Mouse (Mus musculus) kidney, adult 2 months (tissue): ENCODE data around the gene Olfr594. TPM values are rescaled to one million over a fixed set of nuclear protein-coding genes. Genes with fewer than 3 reads are reported as not detected.
"Not testable (repeated sequence)": the region's sequence is repeated elsewhere in the genome, so short reads cannot be mapped to it uniquely, and the experiment has no call there.

Experiments used
- DNase-seq: peaks from one replicate; pipeline ENCODE4 v3.0.0; 2021
- H3K27ac ChIP-seq: fragments of 200-500 bp; 2 replicates; pipeline ENCODE4 v1.5.1; 2012; ENCODE audit warnings: low read depth, low read length, control low read depth, inconsistent platforms; ENCODE audit not compliant: insufficient read depth
- H3K27me3 ChIP-seq: fragments of 200-500 bp; replicated peaks from 2 replicates; pipeline ENCODE4 v1.6.1; 2012; ENCODE audit warnings: mild to moderate bottlenecking, moderate library complexity, low read length, inconsistent platforms; ENCODE audit not compliant: control insufficient read depth, insufficient read depth
- H3K36me3 ChIP-seq: fragments of 200-500 bp; 2 replicates; pipeline ENCODE4 v1.6.1; 2012; ENCODE audit warnings: mild to moderate bottlenecking, moderate library complexity, low read length, inconsistent platforms; ENCODE audit not compliant: control insufficient read depth, insufficient read depth
- H3K4me1 ChIP-seq: fragments of 200-500 bp; 2 replicates; pipeline ENCODE4 v1.6.1; 2011; ENCODE audit warnings: low read length; ENCODE audit not compliant: control insufficient read depth, insufficient read depth
- H3K4me3 ChIP-seq: fragments of 200-500 bp; 2 replicates; pipeline ENCODE4 v1.5.1; 2011; ENCODE audit warnings: mild to moderate bottlenecking, low read depth, low read length, control low read depth; ENCODE audit not compliant: insufficient read depth
- CTCF ChIP-seq: fragments of 200-500 bp; conservative IDR thresholded peaks from 2 replicates; pipeline ENCODE4 v1.5.1; 2011; ENCODE audit warnings: low read depth, mild to moderate bottlenecking, control low read depth, low read length, moderate library complexity, mixed read lengths; ENCODE audit not compliant: insufficient read depth, insufficient read length
- POLR2A ChIP-seq: fragments of 200-500 bp; IDR thresholded peaks from one replicate; pipeline ENCODE4 v1.6.1; 2011; ENCODE audit warnings: low read depth, low read length, control low read depth
- WGBS: fragments of 180-500 bp; shearing (Covaris S2); methylation state at CpG from one replicate; pipeline ENCODE4 v1.1.7; 2018; 5-methylcytosine and 5-hydroxymethylcytosine counted together
- polyA plus RNA-seq: library from polyadenylated mRNA; depleted of rRNA; stranded (reverse); fragments of >200 nt; gene quantifications from 2 replicates; pipeline ENCODE4 v1.2.3, GENCODE M21; 2012; rRNA removed

The Olfr594 gene
- not detected in 2 replicates for polyA plus RNA-seq

GRCm38 (mm10) chr7:103216696-103217095, at the start of gene Olfr594:
Olfr594 (plus strand) TSS chr7:103216996.
- no peaks in the 10 kb centered on the region for H3K36me3 ChIP-seq
- TF ChIP-seq CTCF: no peak
- no peak for TF ChIP-seq POLR2A

DNA sequence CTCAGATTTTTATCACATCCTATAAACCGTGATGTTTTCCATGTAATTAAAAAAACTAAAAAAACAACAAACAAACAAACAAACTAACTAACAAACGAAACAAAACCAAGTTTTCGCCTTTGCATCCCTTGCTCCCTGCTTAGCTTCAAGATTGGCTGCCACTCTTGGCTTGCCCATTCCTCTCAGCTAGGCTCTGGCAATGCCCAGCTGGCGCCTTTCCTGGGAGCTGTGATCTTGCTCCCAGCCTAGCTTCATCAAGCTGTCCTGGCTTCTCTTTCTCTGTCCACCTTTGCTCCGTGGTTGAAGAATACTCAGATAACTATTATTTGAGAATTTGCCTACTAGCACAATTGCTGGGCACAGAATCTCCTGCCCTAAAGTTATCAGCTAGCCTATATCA, 47.1 kb upstream of the Olfr594 start:
- H3K4me3 ChIP-seq: no peak overlapping the region
- WGBS: 70% methylated on average over 5 of the region's 5 CpGs
- no peak for DNase-seq
- no peaks in the 10 kb centered on the region for H3K4me1 ChIP-seq
- no peaks in the 10 kb centered on the region for H3K27me3 ChIP-seq
- no peak for TF ChIP-seq POLR2A
- TF ChIP-seq CTCF: no peak
- no peaks in the 10 kb centered on the region for H3K36me3 ChIP-seq
- no peak overlapping the region for H3K27ac ChIP-seq

More at GRCm38 (mm10) chr7:103216696-103217095, at the start of gene Olfr594:
- no peak within 1 kb of the TSS for H3K27ac ChIP-seq
- H3K27me3 ChIP-seq: no peaks in the 10 kb centered on the region
- DNase-seq: no peak
- no peaks in the 10 kb centered on the region for H3K4me1 ChIP-seq
- H3K4me3 ChIP-seq: no peak within 1 kb of the TSS

DNA sequence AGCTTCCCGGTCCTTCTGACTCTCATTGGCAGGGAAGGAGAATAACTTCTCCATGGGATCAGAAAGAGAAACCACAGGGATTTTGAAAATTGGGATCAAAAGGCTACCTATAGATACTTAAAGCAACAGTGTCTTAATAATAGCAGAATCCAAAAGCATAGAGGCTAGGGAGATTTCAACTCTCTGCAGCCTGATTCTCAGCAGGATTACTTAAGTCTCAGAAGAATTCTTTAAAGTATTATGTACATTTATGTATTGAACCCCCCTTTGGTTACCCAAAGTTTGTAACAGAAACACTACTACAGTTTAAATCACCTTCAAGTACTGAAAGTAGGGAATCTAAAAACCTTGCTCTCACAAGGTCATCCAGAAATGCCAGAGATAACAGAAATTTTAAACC, 38.6 kb upstream of the Olfr594 start, which contains the start of gene Olfr591:
Gene Olfr591, minus strand, starts transcription at position 101 of the 400 bp plus-strand sequence.
- DNase-seq: no peak
- no peak for TF ChIP-seq POLR2A
- TF ChIP-seq CTCF: no peak
- no peak within 1 kb of the TSS for H3K27ac ChIP-seq
- no peak within 1 kb of the TSS for H3K4me3 ChIP-seq
- H3K27me3 ChIP-seq: no peaks in the 10 kb centered on the region; the same call in 1 of the 2 replicates
- H3K4me1 ChIP-seq: no peaks in the 10 kb centered on the region
- H3K36me3 ChIP-seq: no peaks in the 10 kb centered on the region
- 75% methylated on average over 1 of the region's 1 CpGs for WGBS

DNA sequence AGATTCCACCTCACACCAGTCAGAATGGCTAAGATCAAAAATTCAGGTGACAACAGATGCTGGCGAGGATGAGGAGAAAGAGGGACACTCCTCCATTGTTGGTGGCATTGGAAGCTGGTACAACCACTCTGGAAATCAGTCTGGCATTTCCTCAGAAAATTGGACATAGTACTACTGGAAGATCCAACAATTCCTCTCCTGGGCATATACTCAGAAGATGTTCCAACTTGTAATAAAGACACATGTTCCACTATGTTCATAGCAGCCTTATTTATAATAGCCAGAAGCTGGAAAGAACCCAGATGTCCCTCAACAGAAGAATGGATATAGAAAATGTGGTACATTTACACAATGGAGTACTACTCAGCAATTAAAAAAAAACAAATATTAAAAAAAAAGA, 32.3 kb upstream of the Olfr594 start, which contains the start of gene Olfr592:
Gene Olfr592, plus strand, starts transcription at position 301 of the 400 bp plus-strand sequence.
- 72% methylated on average over 1 of the region's 1 CpGs for WGBS
- DNase-seq, H3K4me1 ChIP-seq, H3K36me3 ChIP-seq, H3K27ac ChIP-seq, H3K27me3 ChIP-seq, H3K4me3 ChIP-seq: not testable (repeated sequence)

GRCm38 (mm10) chr7:103211562-103211961, 5.2 kb upstream of the Olfr594 start, which contains the start of gene Olfr593:
Olfr593 (plus strand) TSS chr7:103211862.
- no peaks in the 10 kb centered on the region for H3K36me3 ChIP-seq
- no peak for TF ChIP-seq POLR2A
- TF ChIP-seq CTCF: no peak
- H3K4me3 ChIP-seq: no peak within 1 kb of the TSS
- H3K27ac ChIP-seq: no peak within 1 kb of the TSS
- WGBS: 66% methylated on average over 1 of the region's 1 CpGs
- no peak for DNase-seq
- H3K4me1 ChIP-seq: no peaks in the 10 kb centered on the region
- no peaks in the 10 kb centered on the region for H3K27me3 ChIP-seq

- DNase-seq, H3K27me3 ChIP-seq, H3K4me3 ChIP-seq, H3K27ac ChIP-seq, H3K36me3 ChIP-seq, H3K4me1 ChIP-seq: not testable (repeated sequence)
- 79% methylated on average over 5 of the region's 5 CpGs for WGBS
Measured at GRCm38 (mm10) chr7:103212050-103212449, 4.7 kb upstream of the Olfr594 start.

DNA sequence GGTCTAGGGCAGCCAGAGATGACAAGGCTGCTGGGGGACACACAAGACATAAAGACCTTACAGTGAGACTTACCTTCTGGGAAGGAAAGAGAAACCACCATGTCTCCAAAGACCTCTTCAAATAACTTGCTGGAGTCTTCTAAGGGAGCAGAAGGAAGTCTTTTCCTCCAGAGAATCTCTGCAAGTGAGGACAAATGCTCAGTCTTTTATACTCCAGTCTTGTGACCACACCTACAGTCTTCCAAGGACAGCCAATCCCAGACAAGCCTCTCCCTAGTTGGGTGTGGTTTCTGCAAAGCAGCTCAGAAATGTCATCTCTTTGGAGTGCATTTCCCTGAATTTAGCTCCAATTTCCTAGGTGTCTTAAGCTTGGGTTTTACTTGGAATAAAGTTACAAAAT, 35.6 kb downstream of the Olfr594 start, which contains the start of gene Usp17ld:
Gene Usp17ld, minus strand, starts transcription at position 101 of the 400 bp plus-strand sequence.
- H3K36me3 ChIP-seq, DNase-seq, H3K4me1 ChIP-seq, H3K27me3 ChIP-seq, H3K27ac ChIP-seq, H3K4me3 ChIP-seq: not testable (repeated sequence)

Other genes starting within 250 kb of the Olfr594 start
- gene Olfr577, start 241.1 kb upstream of the Olfr594 start, polyA plus RNA-seq: not detected in 2 replicates
- not detected in 2 replicates for gene Olfr578, start 227.7 kb upstream of the Olfr594 start, polyA plus RNA-seq
- not detected in 2 replicates for gene Olfr582, start 179.0 kb upstream of the Olfr594 start, polyA plus RNA-seq
- gene Olfr583, start 165.7 kb upstream of the Olfr594 start, polyA plus RNA-seq: not detected in 2 replicates
- gene Olfr584, start 135.1 kb upstream of the Olfr594 start, polyA plus RNA-seq: not detected in 2 replicates
- gene Olfr585, start 119.3 kb upstream of the Olfr594 start, polyA plus RNA-seq: not detected in 2 replicates
- gene Olfr586, start 91.4 kb upstream of the Olfr594 start, polyA plus RNA-seq: not detected in 2 replicates
- not detected in 2 replicates for gene Olfr588-ps1, start 76.1 kb upstream of the Olfr594 start, polyA plus RNA-seq
- gene Olfr589, start 60.6 kb upstream of the Olfr594 start, polyA plus RNA-seq: not detected in 2 replicates
- not detected in 2 replicates for gene Olfr591, start 38.7 kb upstream of the Olfr594 start, polyA plus RNA-seq
- gene Olfr592, start 32.2 kb upstream of the Olfr594 start, polyA plus RNA-seq: not detected in 2 replicates
- gene Olfr593, start 5.1 kb upstream of the Olfr594 start, polyA plus RNA-seq: not detected in 2 replicates
- gene Usp17ld, start 35.5 kb downstream of the Olfr594 start, polyA plus RNA-seq: not detected in 2 replicates
- gene Olfr596, start 88.7 kb downstream of the Olfr594 start, polyA plus RNA-seq: not detected in 2 replicates
- not detected in 2 replicates for gene Olfr597, start 99.3 kb downstream of the Olfr594 start, polyA plus RNA-seq
- gene Olfr598, start 106.6 kb downstream of the Olfr594 start, polyA plus RNA-seq: not detected in 2 replicates
- not detected in 2 replicates for gene Olfr599, start 118.9 kb downstream of the Olfr594 start, polyA plus RNA-seq
- not detected in 2 replicates for gene Olfr600, start 132.7 kb downstream of the Olfr594 start, polyA plus RNA-seq
- gene Olfr601, start 145.7 kb downstream of the Olfr594 start, polyA plus RNA-seq: not detected in 2 replicates
- not detected in 2 replicates for gene Olfr603, start 169.2 kb downstream of the Olfr594 start, polyA plus RNA-seq
- gene Usp17lc, start 198.1 kb downstream of the Olfr594 start, polyA plus RNA-seq: not detected in 2 replicates
- not detected in 2 replicates for gene Olfr605, start 228.4 kb downstream of the Olfr594 start, polyA plus RNA-seq
- not detected in 2 replicates for gene Olfr606, start 232.1 kb downstream of the Olfr594 start, polyA plus RNA-seq
- not detected in 2 replicates for gene Olfr607, start 247.2 kb downstream of the Olfr594 start, polyA plus RNA-seq